Mouse (Mus musculus): ENCODE measurements around the gene Unc79.

The Unc79 gene

GRCm38 (mm10) chr12:103042711-103043110 is 94.1 kb downstream of the Unc79 start:
- DNase-seq, result no peak

DNA sequence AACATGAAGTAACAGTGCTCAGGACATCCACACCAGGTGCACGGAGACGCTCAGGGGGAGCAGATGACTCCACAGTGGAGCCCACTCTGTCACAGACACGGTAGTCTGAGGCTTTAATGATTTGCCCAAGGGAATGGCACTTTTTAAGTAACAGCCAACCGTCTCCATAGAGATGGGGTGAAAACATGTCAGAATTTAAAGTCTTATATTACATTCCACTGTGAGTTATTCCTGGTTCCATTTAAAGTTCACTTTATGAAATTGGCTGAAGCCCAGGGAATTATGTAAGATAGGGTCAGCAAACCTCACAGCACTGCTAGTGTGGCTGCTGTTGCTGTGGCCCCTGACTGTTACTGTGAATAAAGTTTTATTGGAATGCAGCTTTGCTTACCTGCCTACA is 95.8 kb downstream of the Unc79 start:
- DNase-seq, result no peak

DNA sequence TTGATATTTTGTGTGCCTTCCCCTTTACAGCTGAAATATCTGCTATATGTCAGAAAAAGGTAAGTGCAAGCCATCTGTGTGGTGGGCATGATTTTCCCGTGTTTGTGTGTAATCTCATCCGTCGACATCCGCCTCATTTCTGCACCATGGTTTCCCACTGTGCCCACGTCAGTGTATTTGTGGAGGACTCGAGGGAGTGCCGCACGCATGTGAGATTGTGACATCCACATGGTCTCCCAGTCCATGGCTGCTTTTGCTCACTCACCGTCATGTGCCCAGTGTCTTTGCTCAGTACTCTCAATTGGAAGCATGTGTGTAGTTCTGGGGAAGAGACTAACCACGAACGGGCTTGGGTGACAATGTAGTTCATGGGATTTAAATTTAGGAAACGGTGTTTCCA is 101.2 kb downstream of the Unc79 start:
- DNase-seq, result no peak

DNA sequence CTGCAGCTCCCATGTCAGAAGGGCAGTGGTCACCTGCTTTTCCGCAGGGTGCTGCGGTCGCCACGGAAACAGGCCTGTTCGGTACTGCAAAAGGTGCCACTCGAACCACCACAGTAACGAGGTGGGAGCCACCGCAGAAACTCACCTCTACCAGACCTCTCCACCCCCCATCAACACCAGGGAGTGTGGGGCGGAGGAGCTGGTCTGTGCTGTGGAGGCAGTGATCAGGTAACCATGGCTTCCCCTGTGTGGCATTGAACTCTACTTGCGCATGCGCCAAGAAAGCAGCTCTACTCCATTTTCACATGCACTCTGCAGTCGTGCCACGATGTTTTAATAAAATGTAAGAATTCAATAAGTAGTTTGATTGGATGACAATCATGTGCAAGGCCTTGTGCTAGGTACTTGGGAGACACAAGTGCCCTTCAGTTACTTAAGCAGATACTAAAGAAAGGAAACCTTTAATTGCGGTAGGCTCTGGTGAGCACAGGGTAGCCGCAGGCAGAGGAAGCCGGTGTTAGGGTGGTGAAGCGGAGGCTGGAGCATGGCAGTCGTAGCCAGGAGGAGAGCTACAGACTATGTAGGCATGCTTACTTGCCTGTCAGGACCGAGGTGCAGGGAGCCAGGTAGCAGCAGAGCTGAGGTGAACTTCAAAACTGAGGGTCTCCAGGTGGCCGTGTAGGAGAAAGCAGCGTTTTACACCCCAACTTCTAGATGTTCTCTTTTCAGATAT is 110.8 kb downstream of the Unc79 start:
- peak; percentile 7 for DNase-seq

DNA sequence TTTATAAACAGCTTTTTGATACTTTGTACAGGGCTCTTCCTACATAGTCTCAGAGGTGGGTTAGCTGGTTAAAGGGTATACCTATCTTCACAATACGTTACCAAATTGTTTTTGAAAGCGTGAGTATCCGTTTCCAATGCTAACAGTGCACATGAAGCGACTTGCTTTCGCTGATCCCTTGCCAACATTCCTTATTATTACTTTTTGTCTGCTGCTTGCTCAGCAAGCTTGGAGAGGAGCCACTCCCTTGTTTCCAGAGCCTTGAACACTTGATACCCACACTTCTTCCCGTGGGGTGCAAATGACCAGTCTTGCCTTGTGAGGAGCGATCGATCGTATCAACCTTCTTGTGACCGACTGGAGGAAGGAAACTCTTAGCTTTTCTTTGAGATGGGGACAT is 112.1 kb downstream of the Unc79 start:
- no peak for DNase-seq

- DNase-seq, result no peak
Measured at GRCm38 (mm10) chr12:103062133-103062532, 113.5 kb downstream of the Unc79 start.

DNA sequence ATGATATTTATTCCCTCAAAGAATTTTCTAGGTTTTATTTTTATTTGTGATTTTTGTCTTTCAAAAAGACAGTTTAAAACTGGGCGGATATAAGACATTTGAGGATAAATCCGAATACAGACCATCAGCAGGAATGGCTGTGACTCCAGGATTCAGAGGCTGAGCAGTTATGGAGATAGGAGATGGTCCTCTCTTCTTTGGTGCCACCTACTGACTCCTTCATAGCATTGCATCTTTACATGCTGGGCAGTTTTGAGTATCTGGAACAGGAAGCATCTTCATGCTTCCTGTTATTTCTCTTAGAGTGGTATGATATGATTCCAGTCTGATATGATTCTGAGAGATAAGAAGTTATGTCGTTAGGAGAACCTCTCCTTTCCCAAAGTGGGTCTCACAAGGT is 116.3 kb downstream of the Unc79 start:
- peak; percentile 50 for DNase-seq

GRCm38 (mm10) chr12:103068161-103068560 is 119.5 kb downstream of the Unc79 start:
- DNase-seq, result no peak

DNA sequence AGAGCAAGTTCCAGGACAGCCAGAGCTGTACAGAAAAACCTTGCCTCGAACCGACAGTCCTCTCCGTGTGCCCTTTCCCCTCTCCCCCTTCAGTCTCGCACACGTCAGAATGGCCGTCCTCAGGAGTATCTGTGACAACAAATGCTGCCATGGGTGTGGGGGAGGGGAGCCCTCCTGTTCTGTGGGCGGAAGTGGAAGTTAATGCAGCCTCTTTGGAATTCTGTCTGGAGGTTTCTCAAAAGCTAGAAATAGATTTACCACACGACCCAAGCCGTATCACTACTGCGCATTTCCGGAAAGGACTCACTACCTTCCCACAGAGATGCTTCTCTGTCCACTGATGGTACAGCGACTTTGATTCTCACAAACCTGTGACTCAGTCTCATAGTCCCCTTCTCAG is 120.9 kb downstream of the Unc79 start:
- DNase-seq, result no peak

DNA sequence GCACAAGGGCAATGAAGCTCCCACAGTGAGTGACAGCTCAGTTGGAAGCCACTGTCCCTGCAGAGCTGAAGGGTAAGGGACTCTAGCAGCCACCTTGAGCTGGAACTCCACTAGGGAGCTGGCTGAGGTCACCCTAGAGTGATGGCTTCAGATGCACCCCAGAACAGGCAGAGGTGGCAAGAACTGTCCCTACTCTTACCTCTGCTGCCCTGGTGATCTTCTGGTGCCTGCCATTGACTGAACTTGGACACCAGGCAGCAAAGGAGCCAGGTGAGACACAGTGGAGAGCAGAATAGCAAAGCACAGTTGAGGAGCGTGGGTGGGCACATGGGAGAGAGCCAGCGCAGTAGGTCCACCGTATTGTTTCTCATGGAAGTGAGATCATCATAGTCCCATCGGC is 125.3 kb downstream of the Unc79 start:
- DNase-seq, result no peak

- DNase-seq, result no peak
Measured at GRCm38 (mm10) chr12:103078751-103079150, 130.1 kb downstream of the Unc79 start.

DNA sequence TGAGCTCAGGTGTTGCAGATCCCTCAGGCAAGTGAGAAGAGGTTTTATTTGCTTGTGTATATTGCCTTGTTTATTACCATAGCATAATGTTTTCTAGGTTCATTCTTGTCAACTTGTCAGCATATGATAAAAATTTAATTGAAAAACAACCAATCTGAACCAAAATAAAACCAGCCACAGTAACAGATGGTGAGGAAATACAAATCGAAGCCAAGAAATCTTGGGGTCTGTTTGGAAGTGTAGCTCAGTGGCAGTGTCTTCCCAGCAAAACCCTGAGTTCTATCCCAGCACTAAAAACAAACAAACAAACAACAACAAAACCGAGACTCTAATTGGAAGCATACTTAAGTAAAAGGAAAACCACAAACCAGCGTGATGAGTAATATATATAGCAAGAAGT is 131.4 kb downstream of the Unc79 start:
- DNase-seq, result no peak

GRCm38 (mm10) chr12:103091831-103092230 is 143.2 kb downstream of the Unc79 start:
- no peak for DNase-seq

- no peak for DNase-seq
Measured at GRCm38 (mm10) chr12:103095160-103095559, 146.5 kb downstream of the Unc79 start.

DNA sequence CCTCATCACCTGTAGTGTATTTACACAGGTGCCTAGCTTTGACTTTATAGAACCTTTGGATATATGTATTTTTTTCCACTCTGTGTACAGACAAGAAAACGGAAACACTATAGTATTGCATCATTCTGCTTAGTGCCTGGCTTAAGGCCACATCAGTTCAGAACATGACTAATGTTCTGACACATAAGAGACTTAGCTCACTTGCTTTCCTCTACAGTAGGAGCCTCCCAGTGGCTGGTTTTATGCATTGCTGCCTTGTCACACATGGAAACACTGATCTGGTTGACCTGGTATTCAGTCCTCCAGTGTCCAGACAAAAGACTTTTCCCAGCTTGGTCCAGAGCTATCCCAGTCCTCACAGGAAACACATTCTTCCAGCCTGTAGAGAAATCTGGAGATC is 150.5 kb downstream of the Unc79 start:
- peak; percentile 37 for DNase-seq

- no peak for DNase-seq
Measured at GRCm38 (mm10) chr12:103100088-103100487, 151.4 kb downstream of the Unc79 start.

GRCm38 (mm10) chr12:103103041-103103440 is 154.4 kb downstream of the Unc79 start:
- DNase-seq, result no peak

DNA sequence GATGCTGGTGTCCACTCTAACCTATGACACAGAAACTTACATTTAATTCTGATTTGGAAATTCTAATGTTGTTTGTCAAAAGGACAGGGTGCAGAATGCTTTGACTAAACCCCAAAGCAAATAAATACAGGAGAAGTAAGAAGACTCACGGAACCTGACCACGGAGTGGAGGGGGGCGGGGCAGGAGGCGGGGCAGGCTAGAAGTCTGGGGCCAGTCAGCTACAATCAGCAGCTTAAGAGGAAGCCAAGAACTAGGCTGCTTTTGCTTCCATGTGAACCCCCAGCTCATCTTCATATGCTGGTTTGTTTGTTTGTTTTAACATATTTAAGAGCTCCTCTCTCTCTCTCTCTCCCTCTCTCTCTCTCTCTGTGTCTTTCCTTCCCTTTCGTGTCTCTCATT is 154.9 kb downstream of the Unc79 start:
- DNase-seq, result no peak

- no peak for DNase-seq
Measured at GRCm38 (mm10) chr12:103109301-103109700, 160.6 kb downstream of the Unc79 start.

DNA sequence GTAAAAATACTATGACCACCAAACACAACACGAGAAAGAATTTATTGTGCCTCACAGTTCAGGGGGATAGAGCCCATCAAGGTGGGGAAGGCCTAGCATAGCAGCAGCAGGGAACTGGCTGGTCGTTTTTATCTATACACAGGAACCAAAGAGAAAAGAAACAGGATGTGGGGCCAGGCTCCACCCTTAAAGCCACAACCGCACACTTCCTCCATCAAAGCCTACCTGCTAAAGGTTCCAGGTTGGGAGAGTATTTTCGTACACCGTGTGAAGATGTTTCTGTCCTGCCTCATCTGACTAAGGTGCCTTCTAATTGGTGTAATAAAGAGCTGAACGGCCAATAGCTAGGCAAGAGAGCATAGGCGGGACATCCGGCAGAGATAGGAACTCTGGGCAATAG is 168.0 kb downstream of the Unc79 start:
- no peak for DNase-seq

DNA sequence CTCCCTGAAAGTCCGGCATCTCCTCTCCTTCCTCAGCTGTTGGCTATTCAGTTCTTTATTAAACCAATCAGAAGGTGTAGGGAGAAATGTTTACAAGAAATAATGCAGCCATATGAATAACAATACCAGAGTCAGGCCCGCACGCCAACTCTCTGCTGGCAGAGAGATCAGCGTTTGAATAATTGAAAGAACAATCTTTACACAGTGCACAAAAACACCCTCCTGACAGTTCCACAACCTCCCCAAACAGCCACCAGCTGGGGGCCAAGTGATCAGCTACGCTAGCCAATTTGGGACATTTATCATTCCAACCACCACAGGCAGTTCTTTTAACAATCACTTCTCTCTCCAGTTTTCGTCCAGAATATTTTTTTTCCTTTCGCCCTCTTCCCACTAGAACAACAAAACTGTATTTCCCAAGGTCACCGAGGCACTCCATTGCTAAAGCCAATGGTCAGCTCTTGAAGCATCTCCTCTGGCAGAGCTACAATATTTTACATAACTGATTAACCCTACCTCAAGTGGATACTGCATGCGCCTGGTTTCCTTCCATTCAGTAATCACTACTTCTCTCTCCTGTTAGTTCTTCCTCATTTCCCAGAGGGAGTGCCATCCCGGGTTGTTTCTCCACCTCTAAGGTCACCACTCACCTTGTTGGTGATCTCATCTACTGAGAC is 169.0 kb downstream of the Unc79 start:
- peak; percentile 9 for DNase-seq

- DNase-seq, result no peak
Measured at GRCm38 (mm10) chr12:103121928-103122327, 173.3 kb downstream of the Unc79 start.

GRCm38 (mm10) chr12:103123861-103124260 is 175.2 kb downstream of the Unc79 start:
- no peak for DNase-seq

- DNase-seq, result no peak
Measured at GRCm38 (mm10) chr12:103128914-103129313, 180.3 kb downstream of the Unc79 start.

All from lung, postnatal 36 days (tissue).